Mouse (Mus musculus): ENCODE data around the gene Spag9. TPM values are rescaled to one million over a fixed set of nuclear protein-coding genes. Genes with fewer than 3 reads are reported as not detected.

Gene Spag9
- polyA plus RNA-seq, 1 experiment from 2014 or later = 82.7 TPM

Other genes with a start within 250 kb of the Spag9 start
- 31.1 and 32.5 TPM in 2 replicates for gene Utp18, start 110.3 kb upstream of the Spag9 start, polyA plus RNA-seq (2015; fragmentation: Nextera tagmentation; extraction: Ambion mirVana)
- gene Mbtd1, start 110.2 kb upstream of the Spag9 start, polyA plus RNA-seq (2015; fragmentation: Nextera tagmentation; extraction: Ambion mirVana) = 19.8 and 23.8 TPM in 2 replicates
- gene Nme2, start 39.8 kb upstream of the Spag9 start, polyA plus RNA-seq (2015; fragmentation: Nextera tagmentation; extraction: Ambion mirVana) = 85.5 and 102 TPM in 2 replicates
- 314 and 329 TPM in 2 replicates for gene Gm20390, start 27.8 kb upstream of the Spag9 start, polyA plus RNA-seq (2015; fragmentation: Nextera tagmentation; extraction: Ambion mirVana)
- gene Nme1, start 27.6 kb upstream of the Spag9 start, polyA plus RNA-seq (2015; fragmentation: Nextera tagmentation; extraction: Ambion mirVana) = 426 and 443 TPM in 2 replicates
- 28.1 and 28.6 TPM in 2 replicates for gene Tob1, start 215.4 kb downstream of the Spag9 start, polyA plus RNA-seq (2015; fragmentation: Nextera tagmentation; extraction: Ambion mirVana)
- 4.1 and 5.0 TPM in 2 replicates for gene Wfikkn2, start 249.9 kb downstream of the Spag9 start, polyA plus RNA-seq (2015; fragmentation: Nextera tagmentation; extraction: Ambion mirVana)